Mouse (Mus musculus): Measurements from ENCODE around the gene H2-Ab1. TPM values are rescaled to one million over a fixed set of nuclear protein-coding genes. Genes with fewer than 3 reads are reported as not detected.

Gene H2-Ab1
- polyA plus RNA-seq, 2 experiments: 5.6 to 7.6 TPM

DNA sequence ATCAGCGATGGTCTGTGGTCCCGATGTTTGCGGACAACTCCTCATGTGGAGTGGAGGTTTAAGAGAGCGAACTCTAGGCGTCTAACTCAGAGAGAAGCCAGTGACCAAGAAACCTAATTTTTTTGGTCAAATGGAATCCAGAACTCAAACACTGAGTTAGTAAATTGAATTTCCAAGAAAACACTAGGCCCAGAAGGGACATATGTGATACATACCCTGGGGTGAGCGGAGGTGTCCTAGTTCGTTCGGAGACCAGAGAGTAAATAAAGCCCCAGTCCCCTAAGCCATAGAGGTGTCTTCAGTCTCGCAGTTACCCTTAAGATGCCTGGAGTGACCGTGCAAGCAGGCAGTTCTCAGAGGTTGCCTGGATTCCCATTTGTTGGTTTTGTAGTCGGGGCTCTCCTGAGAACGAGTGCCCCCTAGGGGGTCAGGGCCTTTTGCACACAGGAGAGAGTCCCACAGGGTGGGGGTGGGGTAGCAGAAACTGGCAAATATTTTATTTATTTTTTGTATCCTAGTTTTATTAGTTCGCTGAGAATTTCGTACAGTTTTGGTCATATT lies 6.4 kb downstream of the H2-Ab1 start:
- no peaks in the 10 kb centered on the region for H3K36me3 ChIP-seq (ENCODE audit: control insufficient read depth, insufficient read depth, low read length)
- no peak overlapping the region for H3K27ac ChIP-seq (replicated peaks; ENCODE audit: low read depth, low read length)
- no peak overlapping the region for H3K9ac ChIP-seq (ENCODE audit: low read depth, low read length, severe bottlenecking)
- WGBS: 5% methylated on average over 14 of the region's 14 CpGs
- DNase-seq (ENCODE audit: low spot score) (peak; percentile 7), ATAC-seq (ENCODE audit: low FRiP score, low read depth) (no peak)
- peak overlapping the region; percentile 94 for H3K4me2 ChIP-seq (replicated peaks; ENCODE audit: low read depth, low read length, severe bottlenecking)
- no peak for TF ChIP-seq POLR2A (IDR thresholded peaks at IDR 0.05; ENCODE audit: borderline replicate concordance, extremely low read depth, insufficient read depth, insufficient read length)
- H3K27me3 ChIP-seq (ENCODE audit: control insufficient read depth, insufficient read depth, low read length): peaks cover 27% of the 10 kb centered on the region
- H3K4me3 ChIP-seq (replicated peaks; ENCODE audit: low read length): peak overlapping the region; percentile 46
- no peaks in the 10 kb centered on the region for H3K9me3 ChIP-seq (ENCODE audit: control insufficient read depth, low read length)
- 0 out of 2 replicates have a peak, but pooled peaks cover 3% of the 10 kb centered on the region for H3K4me1 ChIP-seq (ENCODE audit: control insufficient read depth, insufficient read depth, low read length)

DNA sequence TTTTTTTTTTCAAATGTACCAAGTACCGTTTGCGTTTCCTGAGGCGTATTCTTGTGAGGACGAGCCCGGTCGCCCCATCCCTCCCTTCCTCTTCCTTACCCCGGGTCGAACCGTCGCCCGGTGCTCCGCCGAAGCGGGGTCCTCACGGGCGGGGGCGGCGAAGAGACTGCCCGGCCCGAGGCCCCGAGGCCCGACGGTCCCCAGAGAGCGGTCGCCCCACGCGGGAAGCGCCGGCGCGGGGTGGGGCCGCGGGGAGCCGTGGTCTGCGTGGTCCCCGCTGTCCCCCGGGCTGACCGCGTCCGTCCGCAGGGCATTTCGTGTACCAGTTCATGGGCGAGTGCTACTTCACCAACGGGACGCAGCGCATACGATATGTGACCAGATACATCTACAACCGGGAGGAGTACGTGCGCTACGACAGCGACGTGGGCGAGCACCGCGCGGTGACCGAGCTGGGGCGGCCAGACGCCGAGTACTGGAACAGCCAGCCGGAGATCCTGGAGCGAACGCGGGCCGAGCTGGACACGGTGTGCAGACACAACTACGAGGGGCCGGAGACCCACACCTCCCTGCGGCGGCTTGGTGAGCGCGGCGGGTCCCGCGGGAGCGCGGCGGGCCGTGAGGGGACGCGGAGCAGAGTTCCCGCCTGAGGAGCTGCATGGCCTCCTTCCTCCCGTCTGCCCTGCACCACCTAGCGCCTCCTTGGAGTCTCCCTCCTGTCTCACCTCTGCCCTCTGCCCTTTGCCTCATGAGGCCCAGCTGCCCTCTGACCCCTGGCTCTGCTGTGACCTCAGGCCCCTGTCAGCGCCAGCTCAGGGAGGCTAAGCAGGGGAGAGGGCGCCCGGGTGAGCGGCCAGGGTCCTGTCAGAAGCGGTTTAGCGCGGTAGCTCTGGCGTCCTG lies 7.2 kb downstream of the H2-Ab1 start:
- Histone ChIP-seq H3K4me1 (ENCODE audit: control insufficient read depth, insufficient read depth, low read length) (0 out of 2 replicates have a peak, but pooled peaks cover 3% of the 10 kb centered on the region), H3K4me2 (replicated peaks; ENCODE audit: low read depth, low read length, severe bottlenecking) (peak overlapping the region; percentile 94), H3K27me3 (ENCODE audit: control insufficient read depth, insufficient read depth, low read length) (peaks cover 27% of the 10 kb centered on the region), H3K9ac (ENCODE audit: low read depth, low read length, severe bottlenecking) (peak overlapping the region; percentile 44), H3K27ac (replicated peaks; ENCODE audit: low read depth, low read length) (no peak overlapping the region), H3K9me3 (ENCODE audit: control insufficient read depth, low read length) (no peaks in the 10 kb centered on the region), H3K4me3 (replicated peaks; ENCODE audit: low read length) (peak overlapping the region; percentile 46), H3K36me3 (ENCODE audit: control insufficient read depth, insufficient read depth, low read length) (no peaks in the 10 kb centered on the region)
- ATAC-seq (ENCODE audit: low FRiP score, low read depth) (no peak), DNase-seq (ENCODE audit: low spot score) (no peak)
- no peak for TF ChIP-seq POLR2A (IDR thresholded peaks at IDR 0.05; ENCODE audit: borderline replicate concordance, extremely low read depth, insufficient read depth, insufficient read length)
- 2% methylated on average over 89 of the region's 93 CpGs for WGBS

GRCm38 (mm10) chr17:34268262-34268661 lies 10.8 kb downstream of the H2-Ab1 start:
- Histone ChIP-seq H3K4me2 (replicated peaks; ENCODE audit: low read depth, low read length, severe bottlenecking) (no peak overlapping the region), H3K9me3 (ENCODE audit: control insufficient read depth, low read length) (no peaks in the 10 kb centered on the region), H3K4me1 (ENCODE audit: control insufficient read depth, insufficient read depth, low read length) (0 out of 2 replicates have a peak, but pooled peaks cover 3% of the 10 kb centered on the region), H3K9ac (ENCODE audit: low read depth, low read length, severe bottlenecking) (no peak overlapping the region), H3K27me3 (ENCODE audit: control insufficient read depth, insufficient read depth, low read length) (peaks cover 24% of the 10 kb centered on the region), H3K4me3 (replicated peaks; ENCODE audit: low read length) (no peak overlapping the region), H3K36me3 (ENCODE audit: control insufficient read depth, insufficient read depth, low read length) (no peaks in the 10 kb centered on the region), H3K27ac (replicated peaks; ENCODE audit: low read depth, low read length) (no peak overlapping the region)
- WGBS: 68% methylated on average over 2 of the region's 2 CpGs
- ATAC-seq (ENCODE audit: low FRiP score, low read depth): no peak
- DNase-seq (ENCODE audit: low spot score): no peak
- TF ChIP-seq POLR2A (IDR thresholded peaks at IDR 0.05; ENCODE audit: borderline replicate concordance, extremely low read depth, insufficient read depth, insufficient read length): no peak

DNA sequence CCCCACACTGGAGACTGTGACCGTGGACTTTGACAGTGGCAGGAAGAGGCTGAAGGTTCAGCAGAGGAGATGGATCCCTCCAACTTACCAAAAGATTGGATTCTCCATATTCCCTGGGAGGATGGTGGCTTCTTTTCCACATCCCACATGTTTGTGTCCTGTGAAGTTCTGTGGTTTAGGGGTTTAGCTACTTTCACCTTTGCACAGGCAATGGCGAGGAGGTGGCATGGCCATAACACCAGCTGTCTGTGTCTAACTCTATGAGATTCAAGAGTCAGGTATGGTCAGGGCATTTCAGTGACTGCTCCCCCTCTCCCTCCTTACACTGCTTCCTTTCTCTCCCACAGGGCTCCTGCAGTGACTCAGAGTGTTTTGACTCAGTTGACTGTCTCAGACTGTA lies 11.3 kb downstream of the H2-Ab1 start:
- no peak overlapping the region for H3K4me3 ChIP-seq (replicated peaks; ENCODE audit: low read length)
- DNase-seq (ENCODE audit: low spot score) (no peak), ATAC-seq (ENCODE audit: low FRiP score, low read depth) (no peak)
- H3K9ac ChIP-seq (ENCODE audit: low read depth, low read length, severe bottlenecking): no peak overlapping the region
- TF ChIP-seq POLR2A (IDR thresholded peaks at IDR 0.05; ENCODE audit: borderline replicate concordance, extremely low read depth, insufficient read depth, insufficient read length): no peak
- no peaks in the 10 kb centered on the region for H3K9me3 ChIP-seq (ENCODE audit: control insufficient read depth, low read length)
- no peak overlapping the region for H3K4me2 ChIP-seq (replicated peaks; ENCODE audit: low read depth, low read length, severe bottlenecking)
- 0 out of 2 replicates have a peak, but pooled peaks cover 3% of the 10 kb centered on the region for H3K4me1 ChIP-seq (ENCODE audit: control insufficient read depth, insufficient read depth, low read length)
- 77% methylated on average over 2 of the region's 2 CpGs for WGBS
- H3K27me3 ChIP-seq (ENCODE audit: control insufficient read depth, insufficient read depth, low read length): peaks cover 19% of the 10 kb centered on the region
- H3K36me3 ChIP-seq (ENCODE audit: control insufficient read depth, insufficient read depth, low read length): no peaks in the 10 kb centered on the region
- H3K27ac ChIP-seq (replicated peaks; ENCODE audit: low read depth, low read length): no peak overlapping the region

DNA sequence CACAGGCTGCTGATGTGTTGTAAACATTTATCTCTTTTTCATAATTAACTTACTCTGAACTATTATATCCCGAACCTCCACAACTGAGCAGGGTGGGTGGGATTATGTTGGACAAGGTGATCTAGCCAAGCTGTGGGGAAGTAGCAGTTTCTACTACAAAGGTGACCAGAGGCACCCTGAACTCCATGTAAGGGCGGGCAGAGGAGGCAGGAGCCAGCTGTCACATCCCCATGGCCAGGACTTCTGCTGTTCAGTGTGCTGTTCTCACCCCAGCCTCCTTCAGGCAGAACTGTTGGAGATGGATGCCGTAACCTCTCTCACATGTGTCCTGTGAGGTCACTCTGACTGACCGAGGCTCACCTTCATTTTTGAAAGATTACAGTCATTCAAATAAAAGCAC lies 12.3 kb downstream of the H2-Ab1 start:
- no peak for DNase-seq (ENCODE audit: low spot score)
- Histone ChIP-seq H3K9me3 (ENCODE audit: control insufficient read depth, low read length) (no peaks in the 10 kb centered on the region), H3K4me3 (replicated peaks; ENCODE audit: low read length) (no peak overlapping the region), H3K4me1 (ENCODE audit: control insufficient read depth, insufficient read depth, low read length) (no peaks in the 10 kb centered on the region), H3K36me3 (ENCODE audit: control insufficient read depth, insufficient read depth, low read length) (no peaks in the 10 kb centered on the region), H3K27me3 (ENCODE audit: control insufficient read depth, insufficient read depth, low read length) (peaks cover 9% of the 10 kb centered on the region), H3K27ac (replicated peaks; ENCODE audit: low read depth, low read length) (no peak overlapping the region), H3K4me2 (replicated peaks; ENCODE audit: low read depth, low read length, severe bottlenecking) (no peak overlapping the region), H3K9ac (ENCODE audit: low read depth, low read length, severe bottlenecking) (no peak overlapping the region)
- 69% methylated on average over 4 of the region's 4 CpGs for WGBS
- ATAC-seq (ENCODE audit: low FRiP score, low read depth): no peak
- no peak for TF ChIP-seq POLR2A (IDR thresholded peaks at IDR 0.05; ENCODE audit: borderline replicate concordance, extremely low read depth, insufficient read depth, insufficient read length)
